Comparison of ENCODE assay signal across 9 mouse cellular contexts in genomic region chr8:47941028-47941427, GRCm38 (mm10). TPM values are rescaled to one million over a fixed set of nuclear protein-coding genes. Genes with fewer than 3 reads are reported as not detected.
DNase-seq lines count a peak whose midpoint lies in the region; ATAC-seq and TF ChIP-seq lines count a peak whose summit lies in the region.
"Had no signal": no experiment of that assay in that cellular context is flagged by ENCODE, and none has a peak within 500 bp of the region (broad histone marks: within the 10 kb centered on the region; RNA-seq: fewer than 3 reads in every experiment).

No protein-coding gene starts in this region.

- H3K36me3 ChIP-seq in forebrain, embryonic 10.5 days (replicated peaks): no peaks in the 10 kb centered on the region
- H3K36me3 ChIP-seq in forebrain, embryonic 15.5 days: no peaks in the 10 kb centered on the region
- no peaks in the 10 kb centered on the region for H3K36me3 ChIP-seq in hindbrain, embryonic 14.5 days (replicated peaks; ENCODE audit: control insufficient read depth, insufficient read depth)
- H3K36me3 ChIP-seq in lung, embryonic 14.5 days (ENCODE audit: insufficient read depth): no peaks in the 10 kb centered on the region
- no peaks in the 10 kb centered on the region for H3K36me3 ChIP-seq in thymus, adult 2 months (ENCODE audit: control insufficient read depth, insufficient read depth, low read length)

- no peak for DNase-seq in forebrain, embryonic 10.5 days (ENCODE audit: extremely low spot score, low spot score)
- DNase-seq in hindbrain, embryonic 14.5 days (ENCODE audit: low spot score): no peak
- DNase-seq in lung, embryonic 14.5 days: peak; percentile 65
- no peak for DNase-seq in yolk sac, embryonic 10.5 days (ENCODE audit: low spot score)
- DNase-seq in thymus, adult 2 months: no peak
- DNase-seq in T-cell, adult 2 months (ENCODE audit: low spot score): no peak

- no peak overlapping the region for H3K4me3 ChIP-seq in forebrain, embryonic 10.5 days
- H3K4me3 ChIP-seq in forebrain, embryonic 15.5 days: no peak overlapping the region
- H3K4me3 ChIP-seq in brown adipose tissue, adult 24 weeks (ENCODE audit: insufficient read depth, low read depth, low read length): no peak overlapping the region
- no peak overlapping the region for H3K4me3 ChIP-seq in hindbrain, embryonic 14.5 days (replicated peaks; ENCODE audit: low read length)
- no peak overlapping the region for H3K4me3 ChIP-seq in lung, embryonic 14.5 days (ENCODE audit: low read depth, low read length)
- H3K4me3 ChIP-seq in thymus, adult 2 months (ENCODE audit: control insufficient read depth, insufficient read depth, low read length): no peak overlapping the region

- 86% methylated on average over 4 of the region's 5 CpGs for WGBS in forebrain, embryonic 10.5 days
- 58% methylated on average over 5 of the region's 5 CpGs for WGBS in forebrain, embryonic 15.5 days
- 53% methylated on average over 5 of the region's 5 CpGs for whole genome bisulfite sequencing in hindbrain, embryonic 14.5 days
- WGBS in lung, embryonic 14.5 days: 59% methylated on average over 5 of the region's 5 CpGs
- WGBS in thymus, adult 2 months: 71% methylated on average over 5 of the region's 5 CpGs

- H3K4me2 ChIP-seq in forebrain, embryonic 15.5 days (replicated peaks): no peak overlapping the region
- H3K4me2 ChIP-seq in hindbrain, embryonic 14.5 days (replicated peaks): no peak overlapping the region
- no peak overlapping the region for H3K4me2 ChIP-seq in lung, embryonic 14.5 days

- H3K27me3 ChIP-seq in forebrain, embryonic 10.5 days (ENCODE audit: poor library complexity, severe bottlenecking): no peaks in the 10 kb centered on the region
- H3K27me3 ChIP-seq in forebrain, embryonic 15.5 days: no peaks in the 10 kb centered on the region
- no peaks in the 10 kb centered on the region for H3K27me3 ChIP-seq in hindbrain, embryonic 14.5 days (ENCODE audit: control insufficient read depth, insufficient read depth, low read length)
- no peaks in the 10 kb centered on the region for H3K27me3 ChIP-seq in lung, embryonic 14.5 days (ENCODE audit: insufficient read depth, low read length)
- H3K27me3 ChIP-seq in thymus, adult 2 months (ENCODE audit: control insufficient read depth, insufficient read depth, low read length): no peaks in the 10 kb centered on the region
- H3K27me3 ChIP-seq: CH12.LX had no signal

- H3K9me3 ChIP-seq in forebrain, embryonic 10.5 days: no peaks in the 10 kb centered on the region
- no peaks in the 10 kb centered on the region for H3K9me3 ChIP-seq in forebrain, embryonic 15.5 days
- no peaks in the 10 kb centered on the region for H3K9me3 ChIP-seq in hindbrain, embryonic 14.5 days (ENCODE audit: control insufficient read depth, low read length)
- H3K9me3 ChIP-seq in lung, embryonic 14.5 days (ENCODE audit: low read depth, low read length): no peaks in the 10 kb centered on the region

- no peak for TF ChIP-seq POLR2A in thymus, adult 2 months (IDR thresholded peaks at IDR 0.05; ENCODE audit: control insufficient read depth, extremely low read depth, insufficient read depth, low read length, poor library complexity)

- ATAC-seq in forebrain, embryonic 15.5 days (replicated peaks): no peak; the same call in 1 of the 2 replicates
- ATAC-seq in hindbrain, embryonic 14.5 days (ENCODE audit: low FRiP score): peak; percentile 64; the same call in 1 of the 2 replicates
- peak; percentile 29; the same call in 1 of the 2 replicates for ATAC-seq in lung, embryonic 14.5 days (ENCODE audit: insufficient read depth)

- peaks cover 15% of the 10 kb centered on the region for H3K4me1 ChIP-seq in forebrain, embryonic 10.5 days
- peaks cover 9% of the 10 kb centered on the region for H3K4me1 ChIP-seq in forebrain, embryonic 15.5 days
- H3K4me1 ChIP-seq in brown adipose tissue, adult 24 weeks (ENCODE audit: control insufficient read depth, insufficient read depth, insufficient read length, low read length): peaks cover 18% of the 10 kb centered on the region
- H3K4me1 ChIP-seq in hindbrain, embryonic 14.5 days (replicated peaks; ENCODE audit: control insufficient read depth, insufficient read depth, low read length): 0 out of 2 replicates have a peak, but pooled peaks cover 6% of the 10 kb centered on the region
- H3K4me1 ChIP-seq in lung, embryonic 14.5 days (ENCODE audit: insufficient read depth): peaks cover 20% of the 10 kb centered on the region
- no peaks in the 10 kb centered on the region for H3K4me1 ChIP-seq in thymus, adult 2 months (replicated peaks; ENCODE audit: control insufficient read depth, insufficient read depth, low read length)

- H3K27ac ChIP-seq in forebrain, embryonic 10.5 days: 0 out of 2 replicates have a peak overlapping the region, but pooled peaks have one; percentile 49
- H3K27ac ChIP-seq in forebrain, embryonic 15.5 days (replicated peaks): no peak overlapping the region
- peak overlapping the region; percentile 69 for H3K27ac ChIP-seq in brown adipose tissue, adult 24 weeks (replicated peaks; ENCODE audit: low read depth, low read length)
- H3K27ac ChIP-seq in hindbrain, embryonic 14.5 days: peak overlapping the region; percentile 59
- peak overlapping the region; percentile 25; the same call in 1 of the 2 replicates for H3K27ac ChIP-seq in lung, embryonic 14.5 days (ENCODE audit: low read depth)
- H3K27ac ChIP-seq in thymus, adult 2 months (ENCODE audit: control insufficient read depth, insufficient read depth, low read length): no peak overlapping the region

- peak; percentile 54 for TF ChIP-seq CTCF in lung, embryonic 14.5 days (IDR thresholded peaks at IDR 0.05; ENCODE audit: low read depth)
- no peak for TF ChIP-seq CTCF in thymus, adult 2 months (IDR thresholded peaks at IDR 0.05; ENCODE audit: borderline replicate concordance, control insufficient read depth, extremely low read depth, insufficient read depth, low read length, poor library complexity)

- H3K9ac ChIP-seq in forebrain, embryonic 15.5 days (replicated peaks): no peak overlapping the region
- no peak overlapping the region for H3K9ac ChIP-seq in hindbrain, embryonic 14.5 days
- no peak overlapping the region for H3K9ac ChIP-seq in lung, embryonic 14.5 days

RNA-seq across cellular contexts. Expression of gene Wwc2, which starts 49.7 kb away (rescaled TPM):
- polyA plus RNA-seq in forebrain, embryonic 10.5 days (2016; fragmentation: Nextera tagmentation; extraction: Ambion mirVana): 7.8 and 8.5 TPM in 2 replicates
- 4.1 and 4.2 TPM in 2 replicates for polyA plus RNA-seq in forebrain, embryonic 15.5 days (2015; fragmentation: Nextera tagmentation; extraction: Ambion mirVana)
- polyA plus RNA-seq in brown adipose tissue, adult 24 weeks (2012; ENCODE audit: insufficient read depth, insufficient read length, missing spikeins): 12.6 and 14.1 TPM in 2 replicates
- 7.3 and 7.7 TPM in 2 replicates for polyA plus RNA-seq in hindbrain, embryonic 14.5 days (2014; fragmentation: Nextera tagmentation; extraction: Ambion mirVana)
- polyA plus RNA-seq in lung, embryonic 14.5 days (2014; fragmentation: Nextera tagmentation; extraction: Ambion mirVana): 16.6 and 17.1 TPM in 2 replicates
- polyA plus RNA-seq in thymus, adult 2 months (2012; rRNA removed): 1.8 and 2.0 TPM in 2 replicates

Comparison
In these comparisons a context has a peak if more than half of its experiments do, and no peak if none do; other contexts are left out.
1. H3K27ac ChIP-seq: peak in forebrain, embryonic 10.5 days (single experiment), brown adipose tissue, adult 24 weeks (single experiment), hindbrain, embryonic 14.5 days (single experiment) and lung, embryonic 14.5 days (single experiment); none in forebrain, embryonic 15.5 days (single experiment) and thymus, adult 2 months (single experiment).